Mouse (Mus musculus) layer of hippocampus, adult 9-10 months (tissue): ENCODE data around the gene Cspg4.

Experiments
- DNase-seq: peaks from one replicate; pipeline ENCODE4 v3.0.0; 2022; ENCODE audit warnings: low spot score

Cspg4 gene

GRCm38 (mm10) chr9:56865673-56866400 lies 1.0 kb downstream of the Cspg4 start:
- DNase-seq = no peak

- DNase-seq = no peak
Measured at GRCm38 (mm10) chr9:56866430-56866829, 1.6 kb downstream of the Cspg4 start.

GRCm38 (mm10) chr9:56868292-56868691 lies 3.5 kb downstream of the Cspg4 start:
- no peak for DNase-seq

GRCm38 (mm10) chr9:56869552-56869951 lies 4.7 kb downstream of the Cspg4 start:
- DNase-seq = no peak

GRCm38 (mm10) chr9:56870778-56871177 lies 5.9 kb downstream of the Cspg4 start:
- DNase-seq = no peak

- no peak for DNase-seq
Measured at GRCm38 (mm10) chr9:56871191-56871590, 6.4 kb downstream of the Cspg4 start.

GRCm38 (mm10) chr9:56872105-56872903 lies 7.5 kb downstream of the Cspg4 start:
- DNase-seq = no peak

GRCm38 (mm10) chr9:56873097-56873496 lies 8.3 kb downstream of the Cspg4 start:
- DNase-seq = no peak

- no peak for DNase-seq
Measured at GRCm38 (mm10) chr9:56876784-56877183, 12.0 kb downstream of the Cspg4 start.

GRCm38 (mm10) chr9:56877284-56877683 lies 12.5 kb downstream of the Cspg4 start:
- no peak for DNase-seq

GRCm38 (mm10) chr9:56880790-56881189 lies 16.0 kb downstream of the Cspg4 start:
- DNase-seq = no peak

- DNase-seq = no peak
Measured at GRCm38 (mm10) chr9:56881539-56882082, 16.8 kb downstream of the Cspg4 start.

GRCm38 (mm10) chr9:56882283-56882682 lies 17.4 kb downstream of the Cspg4 start:
- DNase-seq = no peak

- DNase-seq = no peak
Measured at GRCm38 (mm10) chr9:56882818-56883217, 18.0 kb downstream of the Cspg4 start.

- DNase-seq = no peak
Measured at GRCm38 (mm10) chr9:56883470-56883869, 18.6 kb downstream of the Cspg4 start.

- no peak for DNase-seq
Measured at GRCm38 (mm10) chr9:56884328-56884727, 19.5 kb downstream of the Cspg4 start.

GRCm38 (mm10) chr9:56886113-56886512 lies 21.3 kb downstream of the Cspg4 start:
- no peak for DNase-seq

- no peak for DNase-seq
Measured at GRCm38 (mm10) chr9:56886601-56887000, 21.8 kb downstream of the Cspg4 start.

GRCm38 (mm10) chr9:56887581-56887980 lies 22.7 kb downstream of the Cspg4 start:
- DNase-seq = no peak

- peak; percentile 80 for DNase-seq
Measured at GRCm38 (mm10) chr9:56889817-56890216, 25.0 kb downstream of the Cspg4 start.

GRCm38 (mm10) chr9:56890522-56891250 lies 25.9 kb downstream of the Cspg4 start:
- DNase-seq = no peak

- peak; percentile 74 for DNase-seq
Measured at GRCm38 (mm10) chr9:56891517-56892011, 26.7 kb downstream of the Cspg4 start.
